Mouse (Mus musculus) frontal cortex, postnatal 10 days (tissue): ENCODE data around the gene Tbc1d9b.

Experiments used
- DNase-seq, 2 experiments: peaks; one replicate each; pipeline ENCODE4 v3.0.0; 2022; ENCODE audit warnings: low spot score in 2 of 2, mixed read lengths in 1 of 2

Tbc1d9b gene

GRCm38 (mm10) chr11:50138206-50138822 lies 7.1 kb downstream of the Tbc1d9b start:
- DNase-seq, result no peak

GRCm38 (mm10) chr11:50139571-50139970 lies 8.4 kb downstream of the Tbc1d9b start:
- no peak for DNase-seq

- no peak for DNase-seq
Measured at GRCm38 (mm10) chr11:50145529-50145928, 14.3 kb downstream of the Tbc1d9b start.

- no peak for DNase-seq
Measured at GRCm38 (mm10) chr11:50146121-50146520, 14.9 kb downstream of the Tbc1d9b start.

GRCm38 (mm10) chr11:50147267-50147957 lies 16.2 kb downstream of the Tbc1d9b start:
- DNase-seq, result no peak

GRCm38 (mm10) chr11:50147958-50148476 lies 16.8 kb downstream of the Tbc1d9b start:
- DNase-seq, result no peak

- DNase-seq, result no peak
Measured at GRCm38 (mm10) chr11:50149200-50149599, 18.0 kb downstream of the Tbc1d9b start.

GRCm38 (mm10) chr11:50149603-50150150 lies 18.5 kb downstream of the Tbc1d9b start:
- DNase-seq, result no peak

- no peak for DNase-seq
Measured at GRCm38 (mm10) chr11:50151374-50151773, 20.2 kb downstream of the Tbc1d9b start.

- DNase-seq, result no peak
Measured at GRCm38 (mm10) chr11:50154166-50154565, 23.0 kb downstream of the Tbc1d9b start.

- DNase-seq, result no peak
Measured at GRCm38 (mm10) chr11:50154777-50155520, 23.8 kb downstream of the Tbc1d9b start.

GRCm38 (mm10) chr11:50155785-50156184 lies 24.6 kb downstream of the Tbc1d9b start:
- no peak for DNase-seq

- DNase-seq, result no peak
Measured at GRCm38 (mm10) chr11:50156725-50157258, 25.6 kb downstream of the Tbc1d9b start.

GRCm38 (mm10) chr11:50158346-50158745 lies 27.1 kb downstream of the Tbc1d9b start:
- DNase-seq, result no peak

- DNase-seq, result no peak
Measured at GRCm38 (mm10) chr11:50159347-50159746, 28.2 kb downstream of the Tbc1d9b start.

GRCm38 (mm10) chr11:50161578-50162304 lies 30.5 kb downstream of the Tbc1d9b start:
- DNase-seq, result peak in 1 of 2 experiments; percentile 36

GRCm38 (mm10) chr11:50162338-50163050 lies 31.3 kb downstream of the Tbc1d9b start:
- DNase-seq, result no peak

GRCm38 (mm10) chr11:50168352-50168751 lies 37.2 kb downstream of the Tbc1d9b start:
- DNase-seq, result no peak

GRCm38 (mm10) chr11:50174111-50174729 lies 43.0 kb downstream of the Tbc1d9b start, which contains the start of gene Mrnip:
Gene Mrnip, plus strand, starts transcription at chr11:50174444.
- peak in 1 of 2 experiments; percentile 34 for DNase-seq

- peak; percentile 95 to 96 for DNase-seq
Measured at GRCm38 (mm10) chr11:50174730-50175187, 43.6 kb downstream of the Tbc1d9b start.
